Mouse (Mus musculus): ENCODE measurements around the gene Nhlh2. TPM values are rescaled to one million over a fixed set of nuclear protein-coding genes. Genes with fewer than 3 reads are reported as not detected.

The Nhlh2 gene
- polyA plus RNA-seq, 1 experiment = not detected

DNA sequence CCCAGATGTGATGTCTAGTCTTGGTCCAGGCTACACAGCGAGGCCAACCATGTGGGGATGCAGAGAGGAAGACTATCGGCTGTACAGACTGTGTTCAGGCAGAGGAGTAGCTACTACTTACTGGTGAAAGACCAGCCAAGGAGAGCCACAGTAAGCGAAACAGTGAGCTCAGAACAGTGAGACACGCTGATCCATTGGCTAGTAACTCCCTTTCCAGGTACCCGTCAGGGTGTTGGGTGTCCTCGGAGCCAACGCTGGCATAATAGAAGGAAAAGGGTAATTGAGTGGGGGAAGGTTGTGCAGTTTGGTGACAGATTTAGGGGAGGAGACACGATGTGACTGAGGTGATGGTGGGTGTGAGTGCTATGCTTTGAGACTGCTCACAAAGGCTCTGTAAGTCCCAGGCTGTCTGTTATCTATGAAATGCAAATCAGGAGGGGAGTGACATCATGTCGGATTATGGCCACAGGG is 15.1 kb downstream of the Nhlh2 start:
- DNase-seq (ENCODE audit: low read depth in 1 of 2, low spot score in 2 of 2) = no peak
- TF ChIP-seq POLR2A (IDR thresholded peaks at IDR 0.05; ENCODE audit: low read depth, low read length) (no peak), CTCF (IDR thresholded peaks at IDR 0.05; ENCODE audit: extremely low read depth, insufficient read depth, insufficient read length, insufficient replicate concordance) (no peak)
- 63% methylated on average over 9 of the region's 9 CpGs for WGBS
- H3K27me3 ChIP-seq (ENCODE audit: control insufficient read depth, insufficient read depth, low read length) = peaks cover 10% of the 10 kb centered on the region
- H3K4me3 ChIP-seq (ENCODE audit: extremely low read depth, insufficient read depth, insufficient read length) = no peak overlapping the region
- no peaks in the 10 kb centered on the region for H3K36me3 ChIP-seq (ENCODE audit: control insufficient read depth, insufficient read depth, low read length)
- no peaks in the 10 kb centered on the region for H3K4me1 ChIP-seq (ENCODE audit: control insufficient read depth, insufficient read depth, insufficient read length)
- no peak overlapping the region for H3K27ac ChIP-seq (ENCODE audit: insufficient read depth, low read length)

DNA sequence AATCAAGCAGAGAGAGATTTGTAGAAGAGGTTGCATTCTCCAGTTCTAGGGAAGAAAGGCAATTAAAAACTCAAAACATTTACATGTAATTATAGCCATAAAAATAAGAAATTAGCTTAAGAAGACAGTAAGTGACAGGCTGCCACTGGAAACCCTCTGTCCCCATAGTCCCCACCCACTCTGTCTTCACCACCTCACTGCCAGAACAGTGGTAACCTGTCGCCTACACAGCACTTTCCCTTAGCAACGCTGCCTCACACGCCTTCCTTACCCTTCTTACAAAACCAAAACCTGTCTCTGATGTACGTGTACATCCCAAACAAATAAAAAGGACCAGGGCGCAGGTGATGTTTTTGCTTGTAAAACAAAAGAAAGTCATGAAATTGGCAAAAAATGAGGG is 15.8 kb downstream of the Nhlh2 start:
- WGBS = 77% methylated on average over 5 of the region's 5 CpGs
- no peaks in the 10 kb centered on the region for H3K36me3 ChIP-seq (ENCODE audit: control insufficient read depth, insufficient read depth, low read length)
- no peak for TF ChIP-seq POLR2A (IDR thresholded peaks at IDR 0.05; ENCODE audit: low read depth, low read length)
- no peak for TF ChIP-seq CTCF (IDR thresholded peaks at IDR 0.05; ENCODE audit: extremely low read depth, insufficient read depth, insufficient read length, insufficient replicate concordance)

DNA sequence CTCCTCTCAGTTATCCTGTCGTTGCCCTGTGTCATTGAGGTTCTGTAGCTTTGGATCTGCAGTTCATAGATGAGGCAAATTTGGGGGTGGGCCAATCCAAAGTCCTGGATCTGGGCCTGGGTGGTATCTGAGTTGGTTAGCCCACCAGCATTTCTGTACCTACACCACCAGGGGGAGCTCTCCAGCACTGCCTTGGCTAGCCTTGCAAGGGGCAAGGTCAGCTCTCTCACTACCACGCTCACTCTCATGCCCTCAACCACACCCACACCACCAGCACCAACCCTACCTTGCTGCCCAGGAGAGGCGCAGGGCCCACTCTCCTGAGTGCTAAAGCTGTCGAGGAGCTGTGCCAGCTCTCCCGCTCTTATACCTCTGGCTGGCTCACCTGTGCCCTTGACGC is 18.0 kb downstream of the Nhlh2 start:
- H3K36me3 ChIP-seq (ENCODE audit: control insufficient read depth, insufficient read depth, low read length) = no peaks in the 10 kb centered on the region
- peaks cover 10% of the 10 kb centered on the region for H3K27me3 ChIP-seq (ENCODE audit: control insufficient read depth, insufficient read depth, low read length)
- no peak for DNase-seq (ENCODE audit: low read depth in 1 of 2, low spot score in 2 of 2)
- H3K27ac ChIP-seq (ENCODE audit: insufficient read depth, low read length) = no peak overlapping the region
- H3K4me1 ChIP-seq (ENCODE audit: control insufficient read depth, insufficient read depth, insufficient read length) = no peaks in the 10 kb centered on the region
- WGBS = 74% methylated on average over 6 of the region's 6 CpGs
- H3K4me3 ChIP-seq (ENCODE audit: extremely low read depth, insufficient read depth, insufficient read length) = no peak overlapping the region
- TF ChIP-seq CTCF (IDR thresholded peaks at IDR 0.05; ENCODE audit: extremely low read depth, insufficient read depth, insufficient read length, insufficient replicate concordance) (peak; percentile 19; the same call in 1 of the 2 replicates), POLR2A (IDR thresholded peaks at IDR 0.05; ENCODE audit: low read depth, low read length) (no peak)

More for the DNA sequence above, 15.8 kb downstream of the Nhlh2 start:
- H3K4me3 ChIP-seq (ENCODE audit: extremely low read depth, insufficient read depth, insufficient read length) = no peak overlapping the region
- no peak for DNase-seq (ENCODE audit: low read depth in 1 of 2, low spot score in 2 of 2)
- H3K27me3 ChIP-seq (ENCODE audit: control insufficient read depth, insufficient read depth, low read length) = peaks cover 10% of the 10 kb centered on the region
- no peaks in the 10 kb centered on the region for H3K4me1 ChIP-seq (ENCODE audit: control insufficient read depth, insufficient read depth, insufficient read length)
- no peak overlapping the region for H3K27ac ChIP-seq (ENCODE audit: insufficient read depth, low read length)

DNA sequence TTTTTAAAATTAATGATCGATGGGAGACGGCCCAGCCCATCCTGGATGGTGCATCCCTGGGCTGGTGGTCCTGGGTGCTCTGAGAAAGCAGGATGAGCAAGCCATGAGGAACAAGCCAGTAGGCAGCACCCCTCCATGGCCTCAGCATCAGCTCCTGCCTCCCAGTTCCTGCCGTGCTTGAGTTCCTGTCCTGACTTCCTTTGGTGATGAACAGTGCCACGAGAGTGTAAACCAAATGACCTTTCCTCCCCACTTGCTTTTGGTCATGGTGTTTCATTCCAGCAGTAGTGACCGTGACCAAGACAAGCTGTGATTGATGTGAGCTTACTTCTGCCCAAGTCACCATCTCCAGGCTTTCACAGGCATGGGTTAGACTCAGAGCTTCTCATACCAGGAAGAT is 27.9 kb downstream of the Nhlh2 start:
- TF ChIP-seq CTCF (IDR thresholded peaks at IDR 0.05; ENCODE audit: extremely low read depth, insufficient read depth, insufficient read length, insufficient replicate concordance) (no peak), POLR2A (IDR thresholded peaks at IDR 0.05; ENCODE audit: low read depth, low read length) (no peak)
- no peaks in the 10 kb centered on the region for H3K36me3 ChIP-seq (ENCODE audit: control insufficient read depth, insufficient read depth, low read length)
- H3K4me1 ChIP-seq (ENCODE audit: control insufficient read depth, insufficient read depth, insufficient read length) = no peaks in the 10 kb centered on the region
- 81% methylated on average over 5 of the region's 5 CpGs for WGBS
- no peak overlapping the region for H3K27ac ChIP-seq (ENCODE audit: insufficient read depth, low read length)
- H3K4me3 ChIP-seq (ENCODE audit: extremely low read depth, insufficient read depth, insufficient read length) = no peak overlapping the region
- no peak for DNase-seq (ENCODE audit: low read depth in 1 of 2, low spot score in 2 of 2)
- H3K27me3 ChIP-seq (ENCODE audit: control insufficient read depth, insufficient read depth, low read length) = no peaks in the 10 kb centered on the region

- H3K36me3 ChIP-seq (ENCODE audit: control insufficient read depth, insufficient read depth, low read length) = no peaks in the 10 kb centered on the region
- no peaks in the 10 kb centered on the region for H3K4me1 ChIP-seq (ENCODE audit: control insufficient read depth, insufficient read depth, insufficient read length)
- H3K27me3 ChIP-seq (ENCODE audit: control insufficient read depth, insufficient read depth, low read length) = no peaks in the 10 kb centered on the region
- H3K27ac ChIP-seq (ENCODE audit: insufficient read depth, low read length) = no peak overlapping the region
- no peak for DNase-seq (ENCODE audit: low read depth in 1 of 2, low spot score in 2 of 2)
- H3K4me3 ChIP-seq (ENCODE audit: extremely low read depth, insufficient read depth, insufficient read length) = no peak overlapping the region
- TF ChIP-seq POLR2A (IDR thresholded peaks at IDR 0.05; ENCODE audit: low read depth, low read length) (no peak), CTCF (IDR thresholded peaks at IDR 0.05; ENCODE audit: extremely low read depth, insufficient read depth, insufficient read length, insufficient replicate concordance) (no peak)
- WGBS = 75% methylated on average over 6 of the region's 6 CpGs
Observed at GRCm38 (mm10) chr3:102038608-102039007, 28.7 kb downstream of the Nhlh2 start.

- Histone ChIP-seq H3K36me3 (ENCODE audit: control insufficient read depth, insufficient read depth, low read length) (no peaks in the 10 kb centered on the region), H3K27me3 (ENCODE audit: control insufficient read depth, insufficient read depth, low read length) (no peaks in the 10 kb centered on the region), H3K27ac (ENCODE audit: insufficient read depth, low read length) (no peak overlapping the region), H3K4me1 (ENCODE audit: control insufficient read depth, insufficient read depth, insufficient read length) (no peaks in the 10 kb centered on the region), H3K4me3 (ENCODE audit: extremely low read depth, insufficient read depth, insufficient read length) (no peak overlapping the region)
- no peak for DNase-seq (ENCODE audit: low read depth in 1 of 2, low spot score in 2 of 2)
- TF ChIP-seq POLR2A (IDR thresholded peaks at IDR 0.05; ENCODE audit: low read depth, low read length) = no peak
- TF ChIP-seq CTCF (IDR thresholded peaks at IDR 0.05; ENCODE audit: extremely low read depth, insufficient read depth, insufficient read length, insufficient replicate concordance) = no peak
- WGBS = 89% methylated on average over 4 of the region's 4 CpGs
Observed at GRCm38 (mm10) chr3:102041632-102042031, 31.8 kb downstream of the Nhlh2 start.

DNA sequence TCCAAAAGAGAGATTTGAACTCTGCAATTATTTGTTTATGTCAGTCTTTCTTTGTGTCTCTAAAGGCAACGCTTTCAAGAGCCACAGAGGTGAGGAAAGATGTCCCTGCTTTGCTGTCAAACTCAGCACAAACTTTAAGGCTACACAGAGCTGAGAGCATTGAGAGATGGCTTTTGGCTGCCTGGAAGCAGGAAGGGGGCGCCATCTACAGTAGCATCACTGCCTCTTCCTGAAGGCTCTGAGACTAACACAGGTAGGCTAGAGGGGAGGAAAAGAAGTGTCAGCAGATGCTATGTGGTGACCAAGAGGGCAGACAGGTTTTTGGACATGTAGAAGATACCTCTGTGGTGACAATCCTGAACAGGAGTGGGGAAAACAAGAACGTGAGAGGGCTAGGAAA is 35.2 kb downstream of the Nhlh2 start:
- Histone ChIP-seq H3K4me3 (ENCODE audit: extremely low read depth, insufficient read depth, insufficient read length) (no peak overlapping the region), H3K4me1 (ENCODE audit: control insufficient read depth, insufficient read depth, insufficient read length) (no peaks in the 10 kb centered on the region), H3K36me3 (ENCODE audit: control insufficient read depth, insufficient read depth, low read length) (no peaks in the 10 kb centered on the region), H3K27me3 (ENCODE audit: control insufficient read depth, insufficient read depth, low read length) (no peaks in the 10 kb centered on the region), H3K27ac (ENCODE audit: insufficient read depth, low read length) (no peak overlapping the region)
- no peak for DNase-seq (ENCODE audit: low read depth in 1 of 2, low spot score in 2 of 2)
- TF ChIP-seq CTCF (IDR thresholded peaks at IDR 0.05; ENCODE audit: extremely low read depth, insufficient read depth, insufficient read length, insufficient replicate concordance) = no peak
- TF ChIP-seq POLR2A (IDR thresholded peaks at IDR 0.05; ENCODE audit: low read depth, low read length) = no peak
- 41% methylated on average over 3 of the region's 3 CpGs for WGBS
